Mouse (Mus musculus) lung, postnatal 0 days (tissue): ENCODE measurements at regions not wholly inside any gene's neighbourhood (a gene's known extent, or its start where the extent isn't known, plus 50 kb on each side); places are given as distances from the start of the nearest gene placed in this dataset.

Source experiments
- ATAC-seq: fragments of 200-750 bp; cut with Nextera tagmentation; 2 replicates; pipeline ENCODE4 v1.8.0; 2017; ENCODE audit warnings: moderate library complexity
- DNase-seq: peaks from one replicate; pipeline ENCODE4 v3.0.0-alpha.2; 2016; ENCODE audit warnings: low spot score
- H3K27ac ChIP-seq: fragments of 300-500 bp; sonication (generic); 2 replicates; pipeline ENCODE4 v1.5.1; 2014; ENCODE audit warnings: antibody characterized with exemption, mild to moderate bottlenecking, low read length, mixed read lengths
- H3K27me3 ChIP-seq: fragments of 300-500 bp; sonication (generic); replicated peaks from 2 replicates; pipeline ENCODE4 v1.6.1; 2014; ENCODE audit warnings: low read length, mixed read lengths; ENCODE audit not compliant: insufficient read depth
- H3K36me3 ChIP-seq: fragments of 300-500 bp; sonication (generic); 2 replicates; pipeline ENCODE4 v1.6.1; 2014; ENCODE audit warnings: low read length, mixed read lengths; ENCODE audit not compliant: insufficient read depth
- H3K4me1 ChIP-seq: fragments of 300-500 bp; sonication (generic); 2 replicates; pipeline ENCODE4 v1.6.1; 2014; ENCODE audit warnings: antibody characterized with exemption, low read depth, low read length, mixed read lengths; ENCODE audit not compliant: insufficient read depth
- H3K4me2 ChIP-seq: fragments of 300-500 bp; sonication (generic); replicated peaks from 2 replicates; pipeline ENCODE4 v1.6.1; 2014; ENCODE audit warnings: low read depth, mild to moderate bottlenecking, low read length, moderate library complexity, mixed read lengths
- H3K4me3 ChIP-seq: fragments of 300-500 bp; sonication (generic); 2 replicates; pipeline ENCODE4 v1.5.1; 2014; ENCODE audit warnings: low read depth, low read length
- H3K9ac ChIP-seq: fragments of 300-500 bp; sonication (generic); replicated peaks from 2 replicates; pipeline ENCODE4 v1.6.1; 2014; ENCODE audit warnings: low read depth, mild to moderate bottlenecking
- H3K9me3 ChIP-seq: fragments of 300-500 bp; sonication (generic); 2 replicates; pipeline ENCODE4 v1.6.1; 2016; ENCODE audit warnings: low read length, mixed read lengths
- CTCF ChIP-seq: IDR thresholded peaks from 2 replicates; pipeline ENCODE4 v1.5.1; 2016; ENCODE audit warnings: antibody characterized with exemption, mild to moderate bottlenecking
- EP300 ChIP-seq: IDR thresholded peaks from 2 replicates; pipeline ENCODE4 v1.6.1; 2016; ENCODE audit warnings: antibody characterized with exemption, mild to moderate bottlenecking, control low read depth
- WGBS: fragments of 180-500 bp; shearing (Covaris S2); extraction: QIAGEN DNeasy Blood & Tissue Kit; methylation state at CpG from one replicate; pipeline ENCODE4 v1.1.7; 2014; 5-methylcytosine and 5-hydroxymethylcytosine counted together

DNA sequence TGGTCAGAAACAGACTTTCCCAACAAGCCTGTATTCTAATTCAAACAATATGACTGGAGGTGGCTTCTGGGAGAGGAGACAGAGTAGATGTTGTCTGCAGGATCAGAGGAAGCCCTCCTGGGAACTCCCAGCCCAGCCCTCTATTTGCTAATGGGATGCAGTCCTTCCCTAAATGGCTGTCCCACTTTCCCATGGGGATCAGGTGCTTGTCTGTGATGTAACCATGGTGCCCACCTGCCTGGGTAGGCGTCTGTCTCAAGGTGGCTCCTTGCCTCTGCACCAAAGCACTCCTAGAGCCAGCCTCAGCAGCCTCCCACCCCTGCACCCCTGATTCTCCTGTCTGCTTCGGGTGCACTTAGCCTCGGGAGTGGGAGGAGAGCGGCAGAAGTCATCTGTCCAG is 384.6 kb downstream of the Gm45692 start:
- H3K27ac ChIP-seq = no peak overlapping the region
- H3K4me2 ChIP-seq = no peak overlapping the region
- DNase-seq = no peak
- no peak overlapping the region for H3K9ac ChIP-seq
- H3K36me3 ChIP-seq = no peaks in the 10 kb centered on the region
- H3K9me3 ChIP-seq = no peaks in the 10 kb centered on the region
- H3K27me3 ChIP-seq = 0 out of 2 replicates have a peak, but pooled peaks cover 9% of the 10 kb centered on the region
- no peaks in the 10 kb centered on the region for H3K4me1 ChIP-seq
- TF ChIP-seq EP300 (no peak), CTCF (no peak)
- no peak overlapping the region for H3K4me3 ChIP-seq
- WGBS = 27% methylated on average over 4 of the region's 4 CpGs
- ATAC-seq = no peak

DNA sequence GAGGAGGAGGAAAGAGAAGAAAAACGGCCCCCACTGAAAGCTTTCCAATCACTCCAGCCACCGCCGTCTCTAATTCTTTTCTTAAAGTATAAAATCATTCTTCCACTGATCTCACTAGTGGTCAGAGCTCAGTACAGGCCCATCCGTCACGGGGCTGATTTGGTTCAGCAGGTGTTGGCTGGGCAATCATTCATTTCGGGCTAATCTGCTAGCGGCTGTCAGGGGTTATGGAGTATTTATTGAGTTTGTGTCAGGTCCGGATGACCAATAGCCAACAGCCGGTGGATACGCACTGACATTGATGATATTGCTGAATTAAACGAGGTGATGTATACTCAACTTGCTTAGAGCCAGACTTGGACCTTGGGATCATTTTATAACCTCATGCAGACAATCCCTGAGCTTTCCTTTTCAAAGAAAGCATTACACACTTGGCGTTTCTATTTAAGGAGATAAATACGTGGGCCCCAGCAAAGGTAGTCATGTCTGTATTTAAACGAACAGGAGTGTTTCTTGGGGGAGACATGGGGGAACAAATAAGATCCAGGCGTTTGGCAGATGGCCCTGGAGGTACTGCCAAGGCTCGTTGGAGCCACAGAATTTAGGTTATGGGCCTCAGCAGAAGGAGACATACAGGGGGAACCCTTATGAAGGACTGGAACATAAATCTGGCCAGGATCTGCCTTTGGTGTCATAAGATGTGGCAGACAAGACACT is 385.1 kb downstream of the Gm45692 start:
- no peak overlapping the region for H3K9ac ChIP-seq
- H3K4me2 ChIP-seq = no peak overlapping the region
- TF ChIP-seq CTCF = no peak
- TF ChIP-seq EP300 = no peak
- H3K27ac ChIP-seq = no peak overlapping the region
- 29% methylated on average over 16 of the region's 16 CpGs for WGBS
- DNase-seq = no peak
- no peaks in the 10 kb centered on the region for H3K9me3 ChIP-seq
- H3K27me3 ChIP-seq = 0 out of 2 replicates have a peak, but pooled peaks cover 9% of the 10 kb centered on the region
- ATAC-seq = no peak
- H3K4me1 ChIP-seq = no peaks in the 10 kb centered on the region
- no peaks in the 10 kb centered on the region for H3K36me3 ChIP-seq
- no peak overlapping the region for H3K4me3 ChIP-seq

DNA sequence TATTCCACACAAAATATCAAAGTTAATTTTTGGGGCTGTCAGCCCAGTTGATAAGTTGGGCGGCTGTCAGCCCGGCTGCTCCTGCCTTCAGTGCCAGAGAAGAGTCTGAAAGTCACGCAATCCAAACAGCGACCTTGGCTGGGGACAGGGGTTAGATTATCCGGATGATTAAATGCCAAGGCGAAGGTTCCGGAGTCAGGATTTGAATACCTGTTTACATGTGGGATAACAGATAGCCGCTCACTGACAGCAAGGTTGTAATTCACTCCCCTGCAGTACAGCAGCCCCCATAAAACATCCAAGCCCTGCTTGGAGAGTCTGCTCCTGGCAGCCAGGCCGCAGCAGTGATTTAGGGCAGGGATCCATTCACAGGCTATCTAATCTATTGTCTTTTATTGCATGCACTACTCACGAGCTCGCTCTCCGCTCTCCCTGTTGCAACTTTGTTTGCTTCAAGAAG is 388.3 kb downstream of the Gm45692 start:
- TF ChIP-seq EP300 (no peak), CTCF (no peak)
- no peak for DNase-seq
- H3K36me3 ChIP-seq = no peaks in the 10 kb centered on the region
- ATAC-seq = no peak
- H3K9ac ChIP-seq = no peak overlapping the region
- H3K4me3 ChIP-seq = no peak overlapping the region
- WGBS = 19% methylated on average over 12 of the region's 12 CpGs
- H3K9me3 ChIP-seq = no peaks in the 10 kb centered on the region
- H3K4me1 ChIP-seq = no peaks in the 10 kb centered on the region
- no peak overlapping the region for H3K4me2 ChIP-seq
- H3K27me3 ChIP-seq = 0 out of 2 replicates have a peak, but pooled peaks cover 8% of the 10 kb centered on the region
- no peak overlapping the region for H3K27ac ChIP-seq

DNA sequence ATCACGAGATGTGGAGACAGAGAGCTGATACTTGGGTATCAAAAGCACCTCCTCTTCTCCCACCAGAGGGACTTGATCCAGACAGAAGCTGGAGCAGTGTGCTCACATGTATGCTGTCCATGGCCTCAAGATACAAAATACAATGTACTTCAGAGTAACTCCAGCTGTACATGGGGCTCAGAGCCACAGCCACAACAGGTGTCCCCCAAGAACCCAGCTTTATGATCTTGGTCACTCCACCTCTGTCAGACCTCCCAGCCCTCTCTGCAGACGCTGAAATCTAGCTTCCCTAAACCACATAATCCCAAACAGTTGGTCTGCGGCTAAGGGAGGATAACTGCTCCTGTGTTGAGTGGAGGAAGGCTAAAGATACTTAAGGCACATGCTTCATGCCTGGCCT is 389.9 kb downstream of the Gm45692 start:
- no peaks in the 10 kb centered on the region for H3K9me3 ChIP-seq
- 0 out of 2 replicates have a peak, but pooled peaks cover 3% of the 10 kb centered on the region for H3K27me3 ChIP-seq
- TF ChIP-seq CTCF (no peak), EP300 (no peak)
- no peaks in the 10 kb centered on the region for H3K36me3 ChIP-seq
- no peak overlapping the region for H3K4me2 ChIP-seq
- H3K4me3 ChIP-seq = no peak overlapping the region
- H3K4me1 ChIP-seq = no peaks in the 10 kb centered on the region
- DNase-seq = no peak
- H3K27ac ChIP-seq = no peak overlapping the region
- H3K9ac ChIP-seq = no peak overlapping the region
- ATAC-seq = no peak
- WGBS = 63% methylated on average over 3 of the region's 3 CpGs

DNA sequence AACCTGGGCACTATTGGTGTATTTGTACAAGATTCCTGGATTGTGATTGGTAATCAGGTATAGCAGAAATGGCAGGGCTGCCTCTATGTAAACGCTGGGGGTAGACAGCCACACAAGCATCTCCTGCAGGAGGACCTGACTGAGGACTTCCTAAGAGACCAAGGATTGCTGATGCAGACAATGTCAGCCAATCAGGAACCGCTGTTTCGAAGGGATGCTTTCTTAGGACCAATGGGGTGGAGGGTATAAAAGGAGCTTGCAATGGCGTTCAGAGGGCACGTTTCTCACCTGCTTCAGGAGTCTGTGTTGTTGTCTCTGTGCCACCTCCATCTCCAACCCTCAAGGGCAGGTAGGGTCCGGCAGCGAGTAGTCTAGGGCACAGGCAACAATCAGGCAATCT is 393.7 kb downstream of the Gm45692 start:
- Histone ChIP-seq H3K4me2 (no peak overlapping the region), H3K9ac (no peak overlapping the region), H3K27me3 (no peaks in the 10 kb centered on the region), H3K36me3 (no peaks in the 10 kb centered on the region), H3K27ac (no peak overlapping the region), H3K9me3 (no peaks in the 10 kb centered on the region), H3K4me3 (no peak overlapping the region), H3K4me1 (no peaks in the 10 kb centered on the region)
- TF ChIP-seq CTCF (no peak), EP300 (no peak)
- 82% methylated on average over 7 of the region's 7 CpGs for WGBS
- no peak for ATAC-seq
- DNase-seq = no peak

DNA sequence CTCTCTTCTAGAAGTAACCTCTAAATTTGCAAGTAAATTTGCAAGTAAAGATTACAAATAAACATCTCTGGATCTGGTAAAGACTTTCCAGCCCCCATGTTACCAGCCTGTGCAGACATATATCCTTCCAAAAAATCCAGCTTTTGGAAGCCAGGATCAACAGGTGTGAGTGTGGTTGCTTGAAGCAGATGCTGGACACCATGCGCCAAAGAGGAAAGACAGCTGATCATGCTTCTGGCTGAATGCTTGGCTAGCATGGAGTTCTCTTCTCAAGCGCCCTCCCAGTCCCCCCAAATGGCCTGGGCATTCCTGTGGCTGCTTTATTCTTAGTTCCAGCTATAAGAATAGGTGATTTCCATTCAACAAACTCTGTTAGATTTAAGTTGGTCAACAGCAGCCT is 404.9 kb downstream of the Gm45692 start:
- H3K27ac ChIP-seq = no peak overlapping the region
- no peaks in the 10 kb centered on the region for H3K27me3 ChIP-seq
- no peak overlapping the region for H3K9ac ChIP-seq
- H3K4me2 ChIP-seq = no peak overlapping the region
- H3K4me3 ChIP-seq = no peak overlapping the region
- WGBS = 81% methylated on average over 2 of the region's 2 CpGs
- no peaks in the 10 kb centered on the region for H3K36me3 ChIP-seq
- TF ChIP-seq EP300 (no peak), CTCF (no peak)
- DNase-seq (no peak), ATAC-seq (no peak)
- H3K4me1 ChIP-seq = no peaks in the 10 kb centered on the region
- H3K9me3 ChIP-seq = no peaks in the 10 kb centered on the region
